Mouse (Mus musculus): Measurements from ENCODE around the gene Nck2.

- TF ChIP-seq CTCF (IDR thresholded peaks at IDR 0.05; ENCODE audit: low read depth, low read length): no peak
- TF ChIP-seq POLR2A (IDR thresholded peaks at IDR 0.05; ENCODE audit: borderline replicate concordance, low read depth, low read length): no peak
Observed at GRCm38 (mm10) chr1:43589910-43590309, 145.5 kb downstream of the Nck2 start.
